Mouse (Mus musculus): Measurements from ENCODE around the gene Gm10642. TPM values are rescaled to one million over a fixed set of nuclear protein-coding genes. Genes with fewer than 3 reads are reported as not detected.
A peak's percentile ranks its signal among the peaks of the same experiment; 100 is the strongest.

Gene Gm10642
- polyA plus RNA-seq (2015; fragmentation: Nextera tagmentation; extraction: Ambion mirVana) = 0.54 and 0.67 TPM in 2 replicates

GRCm38 (mm10) chr9:70656130-70657007 lies at the start of gene Gm10642:
TSS of gene Gm10642 (plus strand) at chr9:70656251.
- ATAC-seq (ENCODE audit: insufficient read depth, low FRiP score, low read depth) = peak; percentile 37
- H3K4me3 ChIP-seq (replicated peaks) = peak within 1 kb of the TSS; percentile 83
- H3K4me1 ChIP-seq = 0 out of 2 replicates have a peak, but pooled peaks cover 8% of the 10 kb centered on the region
- no peaks in the 10 kb centered on the region for H3K9me3 ChIP-seq
- no peaks in the 10 kb centered on the region for H3K27me3 ChIP-seq (replicated peaks)
- WGBS = under 1% methylated on average over 59 of the region's 72 CpGs
- peak within 1 kb of the TSS; percentile 80 for H3K4me2 ChIP-seq
- H3K27ac ChIP-seq = peak within 1 kb of the TSS; percentile 96
- no peaks in the 10 kb centered on the region for H3K36me3 ChIP-seq
- H3K9ac ChIP-seq = peak within 1 kb of the TSS; percentile 87

- 0 out of 2 replicates have a peak, but pooled peaks cover 1% of the 10 kb centered on the region for H3K36me3 ChIP-seq
- no peak overlapping the region for H3K4me3 ChIP-seq (replicated peaks)
- WGBS = 59% methylated on average over 3 of the region's 3 CpGs
- no peak for ATAC-seq (ENCODE audit: insufficient read depth, low FRiP score, low read depth)
- no peaks in the 10 kb centered on the region for H3K9me3 ChIP-seq
- no peaks in the 10 kb centered on the region for H3K27me3 ChIP-seq (replicated peaks)
- H3K4me1 ChIP-seq = no peaks in the 10 kb centered on the region
- no peak overlapping the region for H3K27ac ChIP-seq
- H3K4me2 ChIP-seq = no peak overlapping the region
- H3K9ac ChIP-seq = no peak overlapping the region
Observed at GRCm38 (mm10) chr9:70611026-70611673, 44.9 kb upstream of the Gm10642 start.

- Histone ChIP-seq H3K27me3 (replicated peaks) (no peaks in the 10 kb centered on the region), H3K9me3 (no peaks in the 10 kb centered on the region), H3K4me2 (no peak overlapping the region), H3K4me1 (no peaks in the 10 kb centered on the region), H3K27ac (no peak overlapping the region), H3K4me3 (replicated peaks) (no peak overlapping the region), H3K36me3 (no peaks in the 10 kb centered on the region), H3K9ac (no peak overlapping the region)
- WGBS = 89% methylated on average over 2 of the region's 2 CpGs
- no peak for ATAC-seq (ENCODE audit: insufficient read depth, low FRiP score, low read depth)
Observed at GRCm38 (mm10) chr9:70629711-70630110, 26.3 kb upstream of the Gm10642 start.

- Histone ChIP-seq H3K9ac (no peak overlapping the region), H3K4me2 (no peak overlapping the region), H3K27ac (no peak overlapping the region), H3K4me1 (no peaks in the 10 kb centered on the region), H3K36me3 (no peaks in the 10 kb centered on the region), H3K9me3 (no peaks in the 10 kb centered on the region), H3K27me3 (replicated peaks) (no peaks in the 10 kb centered on the region), H3K4me3 (replicated peaks) (no peak overlapping the region)
- ATAC-seq (ENCODE audit: insufficient read depth, low FRiP score, low read depth) = no peak
- WGBS = 25% methylated on average over 5 of the region's 5 CpGs
Observed at GRCm38 (mm10) chr9:70631665-70632064, 24.4 kb upstream of the Gm10642 start.

- 83% methylated on average over 2 of the region's 2 CpGs for WGBS
- Histone ChIP-seq H3K36me3 (no peaks in the 10 kb centered on the region), H3K27ac (no peak overlapping the region), H3K27me3 (replicated peaks) (no peaks in the 10 kb centered on the region), H3K9ac (no peak overlapping the region), H3K4me3 (replicated peaks) (no peak overlapping the region), H3K9me3 (no peaks in the 10 kb centered on the region), H3K4me2 (no peak overlapping the region), H3K4me1 (no peaks in the 10 kb centered on the region)
- no peak for ATAC-seq (ENCODE audit: insufficient read depth, low FRiP score, low read depth)
Observed at GRCm38 (mm10) chr9:70636748-70637147, 19.3 kb upstream of the Gm10642 start.

GRCm38 (mm10) chr9:70650260-70650659 lies 5.8 kb upstream of the Gm10642 start:
- no peaks in the 10 kb centered on the region for H3K9me3 ChIP-seq
- H3K9ac ChIP-seq = no peak overlapping the region
- 58% methylated on average over 2 of the region's 2 CpGs for WGBS
- no peak overlapping the region for H3K27ac ChIP-seq
- H3K27me3 ChIP-seq (replicated peaks) = no peaks in the 10 kb centered on the region
- ATAC-seq (ENCODE audit: insufficient read depth, low FRiP score, low read depth) = no peak
- H3K36me3 ChIP-seq = no peaks in the 10 kb centered on the region
- H3K4me1 ChIP-seq = 0 out of 2 replicates have a peak, but pooled peaks cover 4% of the 10 kb centered on the region
- no peak overlapping the region for H3K4me3 ChIP-seq (replicated peaks)
- no peak overlapping the region for H3K4me2 ChIP-seq

GRCm38 (mm10) chr9:70650994-70651393 lies 5.1 kb upstream of the Gm10642 start:
- Histone ChIP-seq H3K27ac (no peak overlapping the region), H3K9ac (no peak overlapping the region), H3K4me3 (replicated peaks) (no peak overlapping the region), H3K4me2 (no peak overlapping the region), H3K9me3 (no peaks in the 10 kb centered on the region), H3K27me3 (replicated peaks) (no peaks in the 10 kb centered on the region), H3K36me3 (no peaks in the 10 kb centered on the region), H3K4me1 (0 out of 2 replicates have a peak, but pooled peaks cover 4% of the 10 kb centered on the region)
- ATAC-seq (ENCODE audit: insufficient read depth, low FRiP score, low read depth) = no peak
- WGBS = 94% methylated on average over 1 of the region's 1 CpGs

- Histone ChIP-seq H3K4me1 (0 out of 2 replicates have a peak, but pooled peaks cover 4% of the 10 kb centered on the region), H3K4me3 (replicated peaks) (no peak overlapping the region), H3K27ac (no peak overlapping the region), H3K27me3 (replicated peaks) (no peaks in the 10 kb centered on the region), H3K9me3 (no peaks in the 10 kb centered on the region), H3K4me2 (no peak overlapping the region), H3K36me3 (no peaks in the 10 kb centered on the region), H3K9ac (no peak overlapping the region)
- WGBS = 72% methylated on average over 2 of the region's 2 CpGs
- ATAC-seq (ENCODE audit: insufficient read depth, low FRiP score, low read depth) = no peak
Observed at GRCm38 (mm10) chr9:70652221-70652620, 3.8 kb upstream of the Gm10642 start.

GRCm38 (mm10) chr9:70653875-70654274 lies 2.2 kb upstream of the Gm10642 start:
- 51% methylated on average over 2 of the region's 2 CpGs for WGBS
- H3K4me3 ChIP-seq (replicated peaks) = no peak overlapping the region
- H3K36me3 ChIP-seq = no peaks in the 10 kb centered on the region
- no peaks in the 10 kb centered on the region for H3K27me3 ChIP-seq (replicated peaks)
- H3K4me2 ChIP-seq = no peak overlapping the region
- no peaks in the 10 kb centered on the region for H3K9me3 ChIP-seq
- no peak overlapping the region for H3K27ac ChIP-seq
- ATAC-seq (ENCODE audit: insufficient read depth, low FRiP score, low read depth) = no peak
- no peak overlapping the region for H3K9ac ChIP-seq
- H3K4me1 ChIP-seq = 0 out of 2 replicates have a peak, but pooled peaks cover 8% of the 10 kb centered on the region

- H3K9me3 ChIP-seq = no peaks in the 10 kb centered on the region
- no peak overlapping the region for H3K27ac ChIP-seq
- H3K4me1 ChIP-seq = 0 out of 2 replicates have a peak, but pooled peaks cover 8% of the 10 kb centered on the region
- WGBS = 75% methylated on average over 4 of the region's 4 CpGs
- ATAC-seq (ENCODE audit: insufficient read depth, low FRiP score, low read depth) = no peak
- 0 out of 2 replicates have a peak overlapping the region, but pooled peaks have one; percentile 5 for H3K4me3 ChIP-seq (replicated peaks)
- H3K27me3 ChIP-seq (replicated peaks) = no peaks in the 10 kb centered on the region
- no peak overlapping the region for H3K9ac ChIP-seq
- no peaks in the 10 kb centered on the region for H3K36me3 ChIP-seq
- H3K4me2 ChIP-seq = peak overlapping the region; percentile 14; the same call in 1 of the 2 replicates
Observed at GRCm38 (mm10) chr9:70654496-70654895, 1.6 kb upstream of the Gm10642 start.

- Histone ChIP-seq H3K4me1 (0 out of 2 replicates have a peak, but pooled peaks cover 8% of the 10 kb centered on the region), H3K36me3 (no peaks in the 10 kb centered on the region), H3K27ac (no peak overlapping the region), H3K27me3 (replicated peaks) (no peaks in the 10 kb centered on the region), H3K4me2 (peak overlapping the region; percentile 80), H3K9me3 (no peaks in the 10 kb centered on the region), H3K4me3 (replicated peaks) (peak overlapping the region; percentile 83), H3K9ac (no peak overlapping the region)
- 40% methylated on average over 2 of the region's 2 CpGs for WGBS
- ATAC-seq (ENCODE audit: insufficient read depth, low FRiP score, low read depth) = no peak
Observed at GRCm38 (mm10) chr9:70655764-70656129, 304 bp upstream of the Gm10642 start.

Data from stomach, embryonic 15.5 days (tissue).